Mouse (Mus musculus): ENCODE measurements around the gene Fam208a. TPM values are rescaled to one million over a fixed set of nuclear protein-coding genes. Genes with fewer than 3 reads are reported as not detected.

Gene Fam208a
- polyA plus RNA-seq, 2 experiments, result 11.1 to 33.1 TPM

DNA sequence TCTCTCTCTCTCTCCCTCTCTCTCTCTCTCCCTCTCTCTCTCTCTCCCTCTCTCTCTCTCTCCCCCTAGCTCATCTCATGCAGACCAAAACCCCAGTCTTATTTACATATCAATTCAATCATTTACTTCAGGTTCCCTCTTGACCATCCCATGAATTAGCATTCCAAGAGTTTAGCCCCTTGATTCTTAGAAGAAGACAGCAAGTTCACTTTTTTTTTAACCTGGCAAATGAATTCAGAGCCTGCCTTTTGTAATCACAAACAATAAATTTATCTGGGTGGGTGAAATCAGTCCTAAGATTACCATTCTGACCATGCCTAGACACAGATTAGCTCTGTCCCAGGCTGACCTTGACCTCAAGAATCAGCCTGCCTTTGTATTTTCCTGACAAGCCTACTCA is 95.9 kb downstream of the Fam208a start:
- no peaks in the 10 kb centered on the region for H3K4me1 ChIP-seq (ENCODE audit: control insufficient read depth, insufficient read depth, low read length)
- no peak overlapping the region for H3K4me2 ChIP-seq (replicated peaks; ENCODE audit: low read depth, low read length, severe bottlenecking)
- no peaks in the 10 kb centered on the region for H3K36me3 ChIP-seq (ENCODE audit: control insufficient read depth, insufficient read depth, low read length)
- H3K4me3 ChIP-seq (replicated peaks; ENCODE audit: low read length), result no peak overlapping the region
- H3K27me3 ChIP-seq (ENCODE audit: control insufficient read depth, insufficient read depth, low read length), result no peaks in the 10 kb centered on the region
- no peak for ATAC-seq (ENCODE audit: low FRiP score, low read depth)
- H3K9me3 ChIP-seq (ENCODE audit: control insufficient read depth, low read length), result 0 out of 2 replicates have a peak, but pooled peaks cover 3% of the 10 kb centered on the region
- TF ChIP-seq POLR2A (IDR thresholded peaks at IDR 0.05; ENCODE audit: borderline replicate concordance, extremely low read depth, insufficient read depth, insufficient read length), result no peak
- DNase-seq (ENCODE audit: low spot score), result no peak
- no peak overlapping the region for H3K27ac ChIP-seq (replicated peaks; ENCODE audit: low read depth, low read length)
- no peak overlapping the region for H3K9ac ChIP-seq (ENCODE audit: low read depth, low read length, severe bottlenecking)

Small RNAs within 50 kb of the gene (microRNA-seq; reads per million reads assigned to microRNA genes)
- gene Gm23633, result not detected

Other genes starting within 250 kb of the Fam208a start
- 11.1 and 18.2 TPM in 2 replicates for gene Ccdc66, start 79.6 kb downstream of the Fam208a start, polyA plus RNA-seq (2012; rRNA removed)
- 11.3 and 12.7 TPM in 2 replicates for gene Ccdc66, start 79.6 kb downstream of the Fam208a start, polyA plus RNA-seq (2014; fragmentation: Nextera tagmentation; extraction: Ambion mirVana)
- gene Erc2, start 193.6 kb downstream of the Fam208a start, polyA plus RNA-seq (2012; rRNA removed), result 4.3 and 4.9 TPM in 2 replicates
- gene Erc2, start 193.6 kb downstream of the Fam208a start, polyA plus RNA-seq (2014; fragmentation: Nextera tagmentation; extraction: Ambion mirVana), result 6.5 and 8.6 TPM in 2 replicates